Mouse (Mus musculus): Measurements from ENCODE around the gene Sept9. TPM values are rescaled to one million over a fixed set of nuclear protein-coding genes. Genes with fewer than 3 reads are reported as not detected.
A peak's percentile ranks its signal among the peaks of the same experiment; 100 is the strongest.

Sept9 gene
- polyA plus RNA-seq, 2 experiments: 14.9 to 25.5 TPM

DNA sequence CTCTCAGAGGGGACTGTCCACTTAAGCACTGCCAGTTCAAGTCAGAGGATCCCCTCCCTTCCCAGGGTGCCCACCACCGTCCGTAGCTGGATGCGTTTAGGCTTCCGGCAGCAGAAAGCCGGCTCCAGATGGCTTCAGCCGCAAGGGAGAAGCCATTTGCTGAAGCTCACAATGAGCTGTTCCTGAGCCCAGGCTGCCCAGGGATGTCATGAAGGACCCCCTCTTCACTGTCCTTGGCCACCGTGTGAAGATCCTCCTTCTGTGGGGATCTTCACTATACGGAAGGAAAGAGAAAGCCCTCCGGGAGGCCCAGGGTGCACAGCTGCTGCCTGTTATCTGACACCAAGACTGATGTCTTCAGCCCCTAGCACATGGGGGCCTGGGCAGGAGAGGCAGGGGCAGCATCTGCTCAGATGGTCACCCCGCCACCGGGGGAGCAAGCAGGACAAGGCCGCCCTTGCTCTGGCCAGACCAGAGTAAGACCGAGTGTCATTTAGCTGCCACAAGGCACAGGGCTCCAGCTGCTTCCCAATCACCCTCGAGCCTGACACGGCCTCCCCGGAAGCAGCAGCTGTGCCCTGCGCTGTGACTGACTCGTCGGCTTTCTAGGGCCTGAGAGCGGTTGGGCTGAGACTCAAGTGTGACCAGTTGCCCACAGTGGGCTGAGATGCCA lies 118.1 kb downstream of the Sept9 start:
- TF ChIP-seq CTCF (IDR thresholded peaks at IDR 0.05; ENCODE audit: low read depth) (no peak), EP300 (IDR thresholded peaks at IDR 0.05; ENCODE audit: low read depth) (no peak)
- Histone ChIP-seq H3K36me3 (replicated peaks; ENCODE audit: control insufficient read depth, insufficient read depth, low read depth) (no peaks in the 10 kb centered on the region), H3K9me3 (ENCODE audit: control insufficient read depth, low read length) (no peaks in the 10 kb centered on the region), H3K4me3 (ENCODE audit: insufficient read depth in 1 of 2, low read depth in 2 of 2, low read length in 2 of 2) (0 out of 4 replicates have a peak overlapping the region, but pooled peaks of 1 of the 2 experiments have one; percentile 3), H3K4me1 (replicated peaks; ENCODE audit: control insufficient read depth in 2 of 2, insufficient read depth in 2 of 2, low read length in 1 of 2) (peaks cover 32 to 51% of the 10 kb centered on the region in 2 experiments), H3K9ac (replicated peaks) (peak overlapping the region; percentile 44; the same call in 1 of the 2 replicates), H3K27me3 (ENCODE audit: control insufficient read depth, insufficient read depth, low read length) (no peaks in the 10 kb centered on the region), H3K4me2 (ENCODE audit: low read depth) (peak overlapping the region; percentile 44), H3K27ac (peak overlapping the region; percentile 48)
- ATAC-seq (ENCODE audit: insufficient read depth): no peak
- WGBS (ENCODE audit: insufficient replicate concordance): 13% methylated on average over 20 of the region's 20 CpGs
- no peak for DNase-seq (ENCODE audit: low read depth in 3 of 3, low spot score in 3 of 3)

DNA sequence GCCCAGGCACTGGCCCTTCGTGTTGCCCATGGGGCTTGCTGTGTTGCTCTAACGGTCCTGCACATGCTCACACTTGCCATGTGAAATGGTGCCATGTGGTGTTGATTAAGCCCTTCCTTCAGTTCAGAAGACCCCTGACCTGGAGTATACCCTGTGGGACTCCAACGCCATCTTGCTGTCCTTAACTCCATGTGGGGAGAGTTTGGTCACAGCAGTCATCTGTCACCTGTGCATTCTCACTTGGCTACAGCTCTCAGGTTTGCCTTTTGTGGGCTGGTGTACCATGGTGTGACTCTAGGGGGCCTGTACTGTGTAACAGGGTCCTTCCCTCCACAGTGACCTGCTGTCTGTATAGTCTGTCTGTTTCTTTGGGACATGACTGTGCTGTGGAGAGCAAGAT lies 118.7 kb downstream of the Sept9 start:
- no peak overlapping the region for H3K4me3 ChIP-seq (ENCODE audit: insufficient read depth in 1 of 2, low read depth in 2 of 2, low read length in 2 of 2)
- TF ChIP-seq EP300 (IDR thresholded peaks at IDR 0.05; ENCODE audit: low read depth) (no peak), CTCF (IDR thresholded peaks at IDR 0.05; ENCODE audit: low read depth) (peak; percentile 33; the same call in 1 of the 2 replicates)
- H3K4me2 ChIP-seq (ENCODE audit: low read depth): no peak overlapping the region
- H3K36me3 ChIP-seq (replicated peaks; ENCODE audit: control insufficient read depth, insufficient read depth, low read depth): no peaks in the 10 kb centered on the region
- ATAC-seq (ENCODE audit: insufficient read depth) (no peak), DNase-seq (ENCODE audit: low read depth in 3 of 3, low spot score in 3 of 3) (no peak)
- no peak overlapping the region for H3K27ac ChIP-seq
- no peaks in the 10 kb centered on the region for H3K9me3 ChIP-seq (ENCODE audit: control insufficient read depth, low read length)
- 34% methylated on average over 3 of the region's 3 CpGs for WGBS (ENCODE audit: insufficient replicate concordance)
- H3K9ac ChIP-seq (replicated peaks): no peak overlapping the region
- H3K4me1 ChIP-seq (replicated peaks; ENCODE audit: control insufficient read depth in 2 of 2, insufficient read depth in 2 of 2, low read length in 1 of 2): peaks cover 32 to 57% of the 10 kb centered on the region in 2 experiments
- H3K27me3 ChIP-seq (ENCODE audit: control insufficient read depth, insufficient read depth, low read length): no peaks in the 10 kb centered on the region

DNA sequence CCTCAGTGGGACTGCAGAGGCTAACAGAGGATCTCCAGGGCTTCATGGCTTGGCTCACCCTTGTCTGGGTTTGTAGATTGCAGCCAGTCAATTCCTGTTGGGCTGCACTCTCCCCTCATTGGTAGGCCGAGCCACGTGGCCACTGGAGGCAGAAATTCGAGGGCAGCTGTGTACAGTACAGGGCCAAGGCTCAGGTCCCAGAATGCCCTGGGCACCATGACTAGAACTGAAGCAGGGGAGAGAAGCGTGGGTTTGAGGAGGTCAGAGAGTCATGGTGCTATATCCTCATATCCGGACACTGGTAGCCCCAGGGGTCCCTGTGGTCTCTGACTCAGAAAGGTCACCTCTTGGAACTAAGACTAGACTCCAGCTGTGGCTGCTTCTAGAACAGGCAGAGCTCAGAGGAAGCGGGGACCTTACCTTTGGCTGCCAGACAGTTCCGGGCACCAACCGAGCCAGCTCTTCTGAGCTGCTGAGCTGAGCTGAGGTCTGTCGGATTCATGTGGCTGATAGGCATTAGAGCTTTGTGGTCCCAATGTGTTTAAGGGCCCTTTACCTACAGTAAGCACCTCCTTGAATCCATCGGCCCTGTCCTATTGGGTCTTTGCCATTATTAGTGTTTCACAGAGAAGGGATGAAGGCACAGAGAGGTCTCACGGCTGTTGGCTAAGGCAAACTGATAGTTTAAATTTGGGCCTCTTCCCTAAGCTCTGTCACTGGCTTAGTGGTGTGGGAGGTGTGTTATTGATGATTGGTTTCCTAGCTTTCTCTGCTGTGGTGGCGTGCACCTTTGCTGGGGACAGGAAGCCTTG lies 119.5 kb downstream of the Sept9 start:
- Histone ChIP-seq H3K9ac (replicated peaks) (no peak overlapping the region), H3K27ac (no peak overlapping the region; the same call in 1 of the 2 replicates), H3K4me1 (replicated peaks; ENCODE audit: control insufficient read depth in 2 of 2, insufficient read depth in 2 of 2, low read length in 1 of 2) (peaks cover 37 to 65% of the 10 kb centered on the region in 2 experiments), H3K9me3 (ENCODE audit: control insufficient read depth, low read length) (no peaks in the 10 kb centered on the region), H3K4me3 (ENCODE audit: insufficient read depth in 1 of 2, low read depth in 2 of 2, low read length in 2 of 2) (no peak overlapping the region), H3K36me3 (replicated peaks; ENCODE audit: control insufficient read depth, insufficient read depth, low read depth) (no peaks in the 10 kb centered on the region), H3K4me2 (ENCODE audit: low read depth) (peak overlapping the region; percentile 3; the same call in 1 of the 2 replicates), H3K27me3 (ENCODE audit: control insufficient read depth, insufficient read depth, low read length) (no peaks in the 10 kb centered on the region)
- no peak for TF ChIP-seq CTCF (IDR thresholded peaks at IDR 0.05; ENCODE audit: low read depth)
- no peak for TF ChIP-seq EP300 (IDR thresholded peaks at IDR 0.05; ENCODE audit: low read depth)
- DNase-seq (ENCODE audit: low read depth in 3 of 3, low spot score in 3 of 3) (no peak), ATAC-seq (ENCODE audit: insufficient read depth) (peak; percentile 47)
- WGBS (ENCODE audit: insufficient replicate concordance): 16% methylated on average over 12 of the region's 12 CpGs

DNA sequence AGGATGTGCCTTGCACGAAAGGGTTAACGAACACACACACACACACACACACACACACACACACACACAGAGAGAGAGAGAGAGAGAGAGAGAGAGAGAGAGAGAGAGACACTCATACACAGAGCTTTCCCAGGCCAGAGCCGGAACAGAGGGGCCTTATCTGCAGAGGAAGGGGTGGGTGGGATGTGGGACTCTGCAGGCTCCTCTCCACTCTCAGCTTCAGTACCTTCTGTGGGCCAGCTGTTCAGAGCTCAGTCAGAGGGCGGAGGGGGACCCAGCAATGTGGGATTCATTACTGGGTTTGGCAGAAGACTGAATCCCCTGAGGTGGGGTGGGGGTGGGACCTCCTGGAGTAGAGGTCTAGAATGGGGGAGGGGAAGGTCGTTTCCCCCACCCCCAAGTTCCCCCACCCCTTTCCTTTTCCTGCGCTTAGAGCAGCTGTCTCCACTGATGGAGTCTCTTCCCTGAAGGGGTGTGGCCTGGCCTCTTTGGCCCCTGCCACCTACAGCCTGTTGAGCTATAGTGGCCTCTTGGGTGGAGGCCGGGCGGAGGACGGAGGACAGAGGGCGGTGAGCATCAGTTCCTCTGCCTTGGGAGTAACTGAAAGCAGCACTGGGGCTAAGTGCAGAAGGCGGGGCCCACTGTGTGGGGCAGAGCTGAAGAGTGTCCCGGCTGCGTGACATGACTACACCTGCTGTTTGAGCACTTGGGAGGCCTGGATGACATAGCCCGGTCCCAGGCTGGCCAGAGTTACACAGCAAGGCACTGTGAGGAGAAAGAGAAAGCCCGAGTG lies 120.3 kb downstream of the Sept9 start:
- peak overlapping the region; percentile 48 for H3K27ac ChIP-seq
- peak overlapping the region; percentile 44 for H3K4me2 ChIP-seq (ENCODE audit: low read depth)
- H3K4me1 ChIP-seq (replicated peaks; ENCODE audit: control insufficient read depth in 2 of 2, insufficient read depth in 2 of 2, low read length in 1 of 2): peaks cover 38 to 72% of the 10 kb centered on the region in 2 experiments
- H3K4me3 ChIP-seq (ENCODE audit: insufficient read depth in 1 of 2, low read depth in 2 of 2, low read length in 2 of 2): peak overlapping the region in 1 of 2 experiments; percentile 2; a peak in 1 of 4 replicates
- no peaks in the 10 kb centered on the region for H3K9me3 ChIP-seq (ENCODE audit: control insufficient read depth, low read length)
- 11% methylated on average over 14 of the region's 15 CpGs for WGBS (ENCODE audit: insufficient replicate concordance)
- peak overlapping the region; percentile 16; the same call in 1 of the 2 replicates for H3K9ac ChIP-seq (replicated peaks)
- no peaks in the 10 kb centered on the region for H3K27me3 ChIP-seq (ENCODE audit: control insufficient read depth, insufficient read depth, low read length)
- no peak for DNase-seq (ENCODE audit: low read depth in 3 of 3, low spot score in 3 of 3)
- peak; percentile 61 for ATAC-seq (ENCODE audit: insufficient read depth)
- H3K36me3 ChIP-seq (replicated peaks; ENCODE audit: control insufficient read depth, insufficient read depth, low read depth): no peaks in the 10 kb centered on the region
- TF ChIP-seq CTCF (IDR thresholded peaks at IDR 0.05; ENCODE audit: low read depth): no peak
- TF ChIP-seq EP300 (IDR thresholded peaks at IDR 0.05; ENCODE audit: low read depth): no peak
